Mouse (Mus musculus): ENCODE measurements around the gene Ocel1.

GRCm38 (mm10) chr8:71383860-71384259 is 12.8 kb downstream of the Ocel1 start:
- TF ChIP-seq POLR2A (IDR thresholded peaks at IDR 0.05; ENCODE audit: extremely low read depth, insufficient read depth, low read length) (no peak), CTCF (IDR thresholded peaks at IDR 0.05; ENCODE audit: low read depth, low read length) (no peak)
